Mouse (Mus musculus) olfactory bulb, adult 2 months (tissue): ENCODE measurements around the gene Trim14.

Source experiments
- CTCF ChIP-seq: fragments of 200-500 bp; IDR thresholded peaks from 2 replicates; pipeline ENCODE4 v1.5.1; 2012; ENCODE audit warnings: low read depth, mild to moderate bottlenecking, low read length, moderate library complexity; ENCODE audit not compliant: insufficient read depth
- POLR2A ChIP-seq: fragments of 200-500 bp; IDR thresholded peaks from 2 replicates; pipeline ENCODE4 v1.6.1; 2012; ENCODE audit warnings: mild to moderate bottlenecking, low read depth, low read length, moderate library complexity; ENCODE audit not compliant: insufficient read depth

GRCm38 (mm10) chr4:46543366-46544050, 7.6 kb upstream of the Trim14 start:
- TF ChIP-seq CTCF (no peak), POLR2A (no peak)
